In the genomic region with DNA sequence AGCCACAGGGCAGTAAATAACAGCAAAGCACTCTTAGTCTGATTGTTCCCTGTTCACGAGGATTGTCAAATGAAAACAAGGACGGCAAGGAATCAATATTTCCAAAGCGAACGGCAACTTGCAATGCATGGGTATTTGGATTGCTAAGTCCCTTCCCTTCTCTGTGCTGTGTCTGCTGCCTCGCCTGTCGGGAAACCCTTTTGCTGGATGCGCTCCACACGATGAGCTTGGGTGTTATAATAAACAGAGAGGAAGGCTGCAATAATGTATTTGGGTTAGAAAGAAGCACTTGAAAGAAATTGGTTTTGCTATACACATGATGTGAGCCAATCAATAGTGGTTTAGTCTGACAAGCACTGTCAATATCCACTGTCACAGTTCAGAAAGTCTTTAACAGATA, we compare ENCODE assay signal across 24 mouse cellular contexts.
DNase-seq lines count a peak whose midpoint lies in the region; ATAC-seq and TF ChIP-seq lines count a peak whose summit lies in the region.
"Had no signal": no experiment of that assay in that cellular context is flagged by ENCODE, and none has a peak within 500 bp of the region (broad histone marks: within the 10 kb centered on the region; RNA-seq: fewer than 3 reads in every experiment).

No protein-coding gene starts in this region.

- no peak for TF ChIP-seq CTCF in lung, embryonic 14.5 days (IDR thresholded peaks at IDR 0.05; ENCODE audit: low read depth)
- no peak for TF ChIP-seq CTCF in stomach, postnatal 0 days (IDR thresholded peaks at IDR 0.05; ENCODE audit: low read depth)

- H3K36me3 ChIP-seq in lung, embryonic 14.5 days (ENCODE audit: insufficient read depth) = no peaks in the 10 kb centered on the region
- H3K36me3 ChIP-seq in stomach, postnatal 0 days (ENCODE audit: control insufficient read depth, insufficient read depth, low read length) = no peaks in the 10 kb centered on the region
- H3K36me3 ChIP-seq: heart, embryonic 10.5 days; limb, embryonic 12.5 days; liver, embryonic 13.5 days; midbrain, embryonic 15.5 days had no signal

- ATAC-seq in frontal cortex, adult (ENCODE audit: low TSS enrichment) = peak; percentile 58
- ATAC-seq in lung, embryonic 14.5 days (ENCODE audit: insufficient read depth) = no peak
- ATAC-seq in stomach, postnatal 0 days (ENCODE audit: low FRiP score, low TSS enrichment) = no peak
- ATAC-seq in monocyte, adult 5-6 weeks (replicated peaks; ENCODE audit: insufficient number of reproducible peaks, low FRiP score, low TSS enrichment, poor library complexity, severe bottlenecking) = no peak
- ATAC-seq: activated CD4-positive, CD25-positive, alpha-beta regulatory T cell, adult 4 months; forebrain, embryonic 14.5 days; hindbrain, postnatal 0 days; midbrain, embryonic 15.5 days had no signal

- WGBS in lung, embryonic 14.5 days = 49% methylated on average over 8 of the region's 8 CpGs
- 52% methylated on average over 8 of the region's 8 CpGs for WGBS in stomach, postnatal 0 days

- peak overlapping the region; percentile 8; the same call in 1 of the 2 replicates for H3K27ac ChIP-seq in lung, embryonic 14.5 days (ENCODE audit: low read depth)
- H3K27ac ChIP-seq in stomach, postnatal 0 days (replicated peaks) = 0 out of 2 replicates have a peak overlapping the region, but pooled peaks have one; percentile 1
- H3K27ac ChIP-seq: heart, embryonic 10.5 days; hindbrain, postnatal 0 days; kidney, postnatal 0 days; limb, embryonic 12.5 days; liver, embryonic 13.5 days; midbrain, embryonic 15.5 days had no signal

- H3K9ac ChIP-seq in lung, embryonic 14.5 days = no peak overlapping the region
- no peak overlapping the region for H3K9ac ChIP-seq in stomach, postnatal 0 days (ENCODE audit: low read length)
- H3K9ac ChIP-seq: limb, embryonic 12.5 days; liver, embryonic 13.5 days; midbrain, embryonic 15.5 days had no signal

- no peaks in the 10 kb centered on the region for H3K9me3 ChIP-seq in lung, embryonic 14.5 days (ENCODE audit: low read depth, low read length)
- no peaks in the 10 kb centered on the region for H3K9me3 ChIP-seq in stomach, postnatal 0 days (ENCODE audit: control insufficient read depth, low read length)
- H3K9me3 ChIP-seq: heart, embryonic 10.5 days; limb, embryonic 12.5 days; liver, embryonic 13.5 days; megakaryocyte, embryonic 14.5 days; midbrain, embryonic 15.5 days had no signal

- no peaks in the 10 kb centered on the region for H3K27me3 ChIP-seq in lung, embryonic 14.5 days (ENCODE audit: insufficient read depth, low read length)
- H3K27me3 ChIP-seq in stomach, postnatal 0 days (ENCODE audit: control insufficient read depth, insufficient read depth, low read length) = no peaks in the 10 kb centered on the region
- H3K27me3 ChIP-seq: limb, embryonic 12.5 days; liver, embryonic 13.5 days; megakaryocyte, embryonic 14.5 days; midbrain, embryonic 15.5 days had no signal

- no peak for DNase-seq in frontal cortex, postnatal 10 days (ENCODE audit: low spot score in 2 of 2)
- peak; percentile 39 for DNase-seq in lung, embryonic 14.5 days
- no peak for DNase-seq in lung, adult 18-20 months
- DNase-seq in right cerebral cortex, adult 18-20 months = peak; percentile 37
- no peak for DNase-seq in right cerebral cortex, postnatal 36 days (ENCODE audit: low spot score in 2 of 2)
- no peak for DNase-seq in stomach, postnatal 0 days (ENCODE audit: low spot score)
- DNase-seq: adrenal gland, adult 8-10 months; cerebellum, adult 2 months; cerebellum, postnatal 36 days; gastrocnemius, postnatal 10 days; kidney, adult 18-20 months; liver, embryonic 13.5 days; lung, postnatal 36 days had no signal

- TF ChIP-seq EP300 in stomach, postnatal 0 days (optimal IDR thresholded peaks at IDR 0.05) = no peak

- no peak overlapping the region for H3K4me3 ChIP-seq in lung, embryonic 14.5 days (ENCODE audit: low read depth, low read length)
- H3K4me3 ChIP-seq in stomach, postnatal 0 days (ENCODE audit: low read depth, low read length) = no peak overlapping the region
- H3K4me3 ChIP-seq: heart, embryonic 10.5 days; limb, embryonic 12.5 days; liver, embryonic 13.5 days; megakaryocyte, embryonic 14.5 days; midbrain, embryonic 15.5 days; myocyte had no signal

- no peaks in the 10 kb centered on the region for H3K4me1 ChIP-seq in lung, embryonic 14.5 days (ENCODE audit: insufficient read depth)
- H3K4me1 ChIP-seq in stomach, postnatal 0 days (replicated peaks; ENCODE audit: control insufficient read depth, insufficient read depth) = no peaks in the 10 kb centered on the region
- H3K4me1 ChIP-seq: liver, embryonic 13.5 days; megakaryocyte, embryonic 14.5 days had no signal

- no peak overlapping the region for H3K4me2 ChIP-seq in lung, embryonic 14.5 days
- no peak overlapping the region for H3K4me2 ChIP-seq in stomach, postnatal 0 days (replicated peaks; ENCODE audit: low read depth)
- H3K4me2 ChIP-seq: limb, embryonic 12.5 days; liver, embryonic 13.5 days; midbrain, embryonic 15.5 days had no signal

Comparison
In these comparisons a context has a peak if more than half of its experiments do, and no peak if none do; other contexts are left out.
1. DNase-seq: peak in lung, embryonic 14.5 days (single experiment) and right cerebral cortex, adult 18-20 months (single experiment); none in frontal cortex, postnatal 10 days (0 of 2), lung, adult 18-20 months (0 of 2), right cerebral cortex, postnatal 36 days (0 of 2) and stomach, postnatal 0 days (single experiment).